Mouse (Mus musculus) fat pad, adult 2 months (tissue): ENCODE data around the gene Gm28079.
"Not testable (repeated sequence)": the region's sequence is repeated elsewhere in the genome, so short reads cannot be mapped to it uniquely, and the experiment has no call there.

ENCODE experiments used
- DNase-seq: peaks from one replicate; pipeline ENCODE4 v3.0.0-alpha.2; 2011; ENCODE audit warnings: low read depth, low spot score; ENCODE audit errors: extremely low read depth

Gene Gm28079

GRCm38 (mm10) chrY:70014799-70015198 is at the start of gene Gm28079:
Gm28079 (minus strand) TSS chrY:70014899.
- DNase-seq, result not testable (repeated sequence)
